ENCODE assay signal across 10 mouse cellular contexts in the genomic region with DNA sequence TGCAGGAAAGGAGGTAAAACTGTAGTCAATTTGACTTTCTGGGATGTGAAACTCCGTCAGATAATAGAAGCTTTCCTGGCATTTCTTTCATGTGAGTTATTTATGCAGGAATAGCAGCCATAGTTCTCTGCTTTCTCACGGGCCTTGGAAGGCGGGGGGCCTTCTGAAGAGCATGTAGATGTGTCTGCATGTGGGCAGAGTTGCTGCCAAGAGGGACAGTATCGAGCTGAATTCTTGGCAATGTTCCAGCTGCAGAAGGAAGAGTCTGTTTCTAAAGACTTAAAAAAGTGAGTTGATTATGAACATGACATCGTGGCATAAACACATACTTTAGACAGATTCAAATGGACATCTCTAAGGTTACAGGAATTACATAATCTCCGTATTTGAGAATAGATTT.
DNase-seq lines count a peak whose midpoint lies in the region.
"Had no signal": no experiment of that assay in that cellular context is flagged by ENCODE, and none has a peak within 500 bp of the region (broad histone marks: within the 10 kb centered on the region; RNA-seq: fewer than 3 reads in every experiment).

No protein-coding gene starts in this region.

- DNase-seq in cerebellum, postnatal 14 days, result peak; percentile 42 to 53
- no peak for DNase-seq in cerebellum, adult 9-11 months
- DNase-seq in kidney, postnatal 14 days, result peak; percentile 8
- DNase-seq in kidney, postnatal 36 days, result no peak
- DNase-seq in ovary, postnatal 36 days (ENCODE audit: low spot score), result peak; percentile 4
- no peak for DNase-seq in ovary, postnatal 14 days (ENCODE audit: low spot score)
- peak; percentile 5 for DNase-seq in right cerebral cortex, postnatal 14 days
- DNase-seq in urinary bladder, postnatal 4 days (ENCODE audit: low spot score in 2 of 2), result no peak
- DNase-seq: gastrocnemius, postnatal 14 days; liver, postnatal 0 days had no signal

Comparison
In these comparisons a context has a peak if more than half of its experiments do, and no peak if none do; other contexts are left out.
1. DNase-seq: peak in cerebellum, postnatal 14 days (2 of 2), kidney, postnatal 14 days (single experiment), ovary, postnatal 36 days (single experiment) and right cerebral cortex, postnatal 14 days (single experiment); none in cerebellum, adult 9-11 months (single experiment), kidney, postnatal 36 days (0 of 2), ovary, postnatal 14 days (single experiment) and urinary bladder, postnatal 4 days (0 of 2).